Mouse (Mus musculus): ENCODE results near the gene Elac2. TPM values are rescaled to one million over a fixed set of nuclear protein-coding genes. Genes with fewer than 3 reads are reported as not detected.

Elac2 gene
- total RNA-seq (2023) = 10 to 100 TPM; 29.2 to 30.3 TPM

GRCm38 (mm10) chr11:64978720-64979488, at the start of gene Elac2:
Gene Elac2, plus strand, starts transcription at chr11:64979038.

Other genes starting within 250 kb of the Elac2 start
- gene 1700086D15Rik, start 180.9 kb downstream of the Elac2 start, total RNA-seq (2023) = not detected
- not detected for gene Arhgap44, start 183.9 kb downstream of the Elac2 start, total RNA-seq (2023)